Mouse (Mus musculus) CH12.LX (cell line): ENCODE measurements at regions not wholly inside any gene's neighbourhood (a gene's known extent, or its start where the extent isn't known, plus 50 kb on each side); places are given as distances from the start of the nearest gene placed in this dataset.

Experiments used
- DNase-seq: peaks from one replicate; pipeline ENCODE4 v3.0.0-alpha.2; 2013; ENCODE audit errors: extremely low read depth
- H3K27ac ChIP-seq: 2 replicates; pipeline ENCODE4 v1.5.1; 2012; ENCODE audit warnings: low read depth, mild to moderate bottlenecking, control low read depth, moderate library complexity; ENCODE audit not compliant: insufficient read depth
- H3K27me3 ChIP-seq: replicated peaks from 2 replicates; pipeline ENCODE3; 2012; ENCODE audit warnings: inconsistent platforms
- H3K36me3 ChIP-seq, 2 experiments: replicated peaks in 1 of 2; 2 replicates each; pipeline versions ENCODE3 to v1.6.1; 2012; ENCODE audit warnings: inconsistent platforms in 1 of 2, low read length in 1 of 2, mild to moderate bottlenecking in 1 of 2, mixed read lengths in 1 of 2, moderate library complexity in 1 of 2; ENCODE audit not compliant: control insufficient read depth in 1 of 2, insufficient read depth in 1 of 2
- H3K4me1 ChIP-seq, 2 experiments: 2 replicates each; pipeline ENCODE4 v1.6.1; 2012; ENCODE audit warnings: inconsistent platforms in 1 of 2, moderate library complexity in 1 of 2; ENCODE audit not compliant: insufficient read depth in 2 of 2, control insufficient read depth in 1 of 2
- H3K4me2 ChIP-seq: 2 replicates; pipeline ENCODE4 v1.6.1; 2012; ENCODE audit warnings: low read depth, mild to moderate bottlenecking, control low read depth; ENCODE audit not compliant: poor library complexity, insufficient read depth, severe bottlenecking
- H3K4me3 ChIP-seq, 3 experiments: fragments of 150-350 bp in 1 of 3; sonication (generic) in 1 of 3; replicated peaks in 1 of 3; 2 replicates each; pipeline versions ENCODE3 to v1.5.1; 2011 to 2012; ENCODE audit warnings: low read depth in 2 of 3, low read length in 2 of 3, mild to moderate bottlenecking in 2 of 3, moderate library complexity in 2 of 3, control low read depth in 1 of 3, improper control_type of control experiment in 1 of 3, inconsistent platforms in 1 of 3, mixed read lengths in 1 of 3; ENCODE audit not compliant: poor library complexity in 1 of 3
- H3K79me2 ChIP-seq: replicated peaks from 2 replicates; pipeline ENCODE4 v1.6.1; 2012; ENCODE audit warnings: mild to moderate bottlenecking, moderate library complexity; ENCODE audit not compliant: control insufficient read depth, poor library complexity, insufficient read depth, severe bottlenecking; ENCODE audit errors: extremely low read depth
- H3K9ac ChIP-seq: 2 replicates; pipeline ENCODE4 v1.6.1; 2012; ENCODE audit warnings: low read depth, mild to moderate bottlenecking, control low read depth, moderate library complexity; ENCODE audit not compliant: insufficient read depth
- H3K9me3 ChIP-seq: replicated peaks from 2 replicates; pipeline ENCODE3; 2012; ENCODE audit warnings: low read length, inconsistent platforms, mixed read lengths
- CHD1 ChIP-seq: IDR thresholded peaks from 2 replicates; pipeline ENCODE4 v1.6.1; 2012; ENCODE audit warnings: low read depth, low read length, improper control_type of control experiment, inconsistent platforms
- CHD2 ChIP-seq: IDR thresholded peaks from 2 replicates; pipeline ENCODE4 v1.6.1; 2011; ENCODE audit warnings: low read length, improper control_type of control experiment
- CTCF ChIP-seq, 2 experiments: IDR thresholded peaks in 1 of 2; conservative IDR thresholded peaks in 1 of 2; 2 replicates each; pipeline ENCODE4 v1.5.1; 2011 to 2012; ENCODE audit warnings: low read depth in 2 of 2, low read length in 2 of 2, improper control_type of control experiment in 1 of 2, inconsistent platforms in 1 of 2, mild to moderate bottlenecking in 1 of 2, moderate library complexity in 1 of 2
- EP300 ChIP-seq: IDR thresholded peaks from 2 replicates; pipeline ENCODE4 v1.6.1; 2011; ENCODE audit warnings: low read length, improper control_type of control experiment
- GABPA ChIP-seq: IDR thresholded peaks from 2 replicates; pipeline ENCODE4 v1.6.1; 2012; ENCODE audit warnings: low read depth, low read length, improper control_type of control experiment, inconsistent platforms; ENCODE audit not compliant: insufficient replicate concordance
- IRF4 ChIP-seq: IDR thresholded peaks from 2 replicates; pipeline ENCODE4 v1.6.1; 2014; ENCODE audit warnings: low read depth, mild to moderate bottlenecking, inconsistent platforms, low read length, improper control_type of control experiment
- JUN ChIP-seq: IDR thresholded peaks from 2 replicates; pipeline ENCODE4 v1.6.1; 2011; ENCODE audit warnings: low read depth, mild to moderate bottlenecking, low read length, improper control_type of control experiment, moderate library complexity; ENCODE audit not compliant: insufficient read depth
- MAFK ChIP-seq: IDR thresholded peaks from 2 replicates; pipeline ENCODE4 v1.6.1; 2011; ENCODE audit warnings: low read length, improper control_type of control experiment; ENCODE audit not compliant: insufficient replicate concordance
- MAZ ChIP-seq: IDR thresholded peaks from 2 replicates; pipeline ENCODE4 v1.6.1; 2012; ENCODE audit warnings: low read depth, mild to moderate bottlenecking, inconsistent platforms, low read length, improper control_type of control experiment, moderate library complexity
- MEF2A ChIP-seq: IDR thresholded peaks from 2 replicates; pipeline ENCODE4 v1.6.1; 2014; ENCODE audit warnings: low read depth, mild to moderate bottlenecking, inconsistent platforms, low read length, improper control_type of control experiment, borderline replicate concordance
- MYC ChIP-seq: IDR thresholded peaks from 2 replicates; pipeline ENCODE4 v1.6.1; 2011; ENCODE audit warnings: low read depth, mild to moderate bottlenecking, improper control_type of control experiment, low read length
- PAX5 ChIP-seq: IDR thresholded peaks from 2 replicates; pipeline ENCODE4 v1.6.1; 2012; ENCODE audit warnings: low read length, inconsistent platforms, mixed read lengths
- POLR2AphosphoS2 ChIP-seq: IDR thresholded peaks from 2 replicates; pipeline ENCODE4 v1.6.1; 2011; ENCODE audit warnings: low read depth, low read length, improper control_type of control experiment
- RAD21 ChIP-seq: IDR thresholded peaks from 2 replicates; pipeline ENCODE4 v1.6.1; 2011; ENCODE audit warnings: low read depth, mild to moderate bottlenecking, low read length, improper control_type of control experiment, moderate library complexity
- SIN3A ChIP-seq: IDR thresholded peaks from 2 replicates; pipeline ENCODE4 v1.6.1; 2012; ENCODE audit warnings: low read length, improper control_type of control experiment, inconsistent platforms
- SMC3 ChIP-seq: IDR thresholded peaks from 2 replicates; pipeline ENCODE4 v1.6.1; 2011; ENCODE audit warnings: low read depth, low read length, improper control_type of control experiment
- TCF12 ChIP-seq: IDR thresholded peaks from 2 replicates; pipeline ENCODE4 v1.6.1; 2014; ENCODE audit warnings: low read depth, mild to moderate bottlenecking, inconsistent platforms, low read length, improper control_type of control experiment
- UBTF ChIP-seq: IDR thresholded peaks from 2 replicates; pipeline ENCODE4 v1.6.1; 2012; ENCODE audit warnings: low read depth, mild to moderate bottlenecking, inconsistent platforms, low read length, improper control_type of control experiment, moderate library complexity
- USF1 ChIP-seq: IDR thresholded peaks from 2 replicates; pipeline ENCODE4 v1.6.1; 2014; ENCODE audit warnings: low read depth, mild to moderate bottlenecking, inconsistent platforms, low read length, improper control_type of control experiment
- USF2 ChIP-seq: conservative IDR thresholded peaks from 2 replicates; pipeline ENCODE4 v1.6.1; 2011; ENCODE audit warnings: low read depth, low read length, improper control_type of control experiment
- ZC3H11A ChIP-seq: IDR thresholded peaks from 2 replicates; pipeline ENCODE4 v1.6.1; 2012; ENCODE audit warnings: low read depth, mild to moderate bottlenecking, inconsistent platforms, low read length, improper control_type of control experiment
- ZMIZ1 ChIP-seq: IDR thresholded peaks from 2 replicates; pipeline ENCODE4 v1.6.1; 2012; ENCODE audit warnings: low read depth, mild to moderate bottlenecking, inconsistent platforms, low read length, improper control_type of control experiment
- dilution Hi-C: fragments of 300-500 bp; cut with MboI; formaldehyde crosslinking; loops from 2 replicates; pipeline ENCODE4 v1.14.3; 2020; ENCODE audit warnings: low sequenced_read_pairs; ENCODE audit not compliant: extremely low pct_unique_long_range_greater_than_20kb, extremely low pct_ligation_motif_present
- in situ Hi-C: fragments of 300-500 bp; cut with MboI; formaldehyde crosslinking; loops from 3 replicates; pipeline ENCODE4 v1.14.3; 2019; ENCODE audit warnings: low sequenced_read_pairs, low pct_ligation_motif_present, low pct_unique_long_range_greater_than_20kb, mixed read lengths

- TF ChIP-seq MEF2A (peak; percentile 33; the same call in 1 of the 2 replicates), EP300 (no peak), SMC3 (no peak), ZC3H11A (no peak)
- dilution Hi-C loops (no loop called here), in situ Hi-C loops (no loop called here)
- Histone ChIP-seq H3K4me3 (no peak overlapping the region), H3K27me3 (no peaks in the 10 kb centered on the region), H3K4me2 (no peak overlapping the region), H3K4me1 (peaks cover 0 to 7% of the 10 kb centered on the region in 2 experiments; a peak in 2 of 4 replicates), H3K27ac (no peak overlapping the region), H3K36me3 (no peaks in the 10 kb centered on the region), H3K9ac (no peak overlapping the region), H3K9me3 (no peaks in the 10 kb centered on the region), H3K79me2 (no peaks in the 10 kb centered on the region)
- DNase-seq: no peak
Observed at GRCm38 (mm10) chr3:148680737-148681136, 309.6 kb downstream of the Adgrl2 start.

- dilution Hi-C loops: no loop called here
- Histone ChIP-seq H3K4me2 (no peak overlapping the region), H3K4me1 (peaks cover 0 to 7% of the 10 kb centered on the region in 2 experiments; a peak in 2 of 4 replicates), H3K36me3 (no peaks in the 10 kb centered on the region), H3K27me3 (no peaks in the 10 kb centered on the region), H3K79me2 (no peaks in the 10 kb centered on the region), H3K4me3 (no peak overlapping the region)
- no peak for DNase-seq
- in situ Hi-C loops: no loop called here
- TF ChIP-seq GABPA: no peak
- no peak for TF ChIP-seq RAD21
- TF ChIP-seq USF1: no peak
- no peak for TF ChIP-seq TCF12
- TF ChIP-seq MAZ: no peak
- TF ChIP-seq SMC3: no peak
- TF ChIP-seq JUN: no peak
- no peak for TF ChIP-seq CTCF (conservative IDR thresholded peaks at IDR 0.05 in 1 of 2, IDR thresholded peaks at IDR 0.05 in 1 of 2; ENCODE audit: low read depth in 2 of 2, low read length in 2 of 2)
- TF ChIP-seq CHD2: no peak
- TF ChIP-seq POLR2AphosphoS2: no peak
- no peak for TF ChIP-seq PAX5
- no peak for TF ChIP-seq MYC
- no peak for TF ChIP-seq USF2
- TF ChIP-seq MAFK: no peak
- TF ChIP-seq UBTF: no peak
- TF ChIP-seq CHD1: no peak
- TF ChIP-seq IRF4: no peak
- no peak for TF ChIP-seq SIN3A
- TF ChIP-seq ZMIZ1: no peak
- TF ChIP-seq, all 38 proteins: peak for 0
- Histone ChIP-seq H3K9ac (no peak overlapping the region), H3K9me3 (no peaks in the 10 kb centered on the region), H3K27ac (no peak overlapping the region)
Observed at GRCm38 (mm10) chr3:148680086-148680485, 310.3 kb downstream of the Adgrl2 start.
